Mouse (Mus musculus) limb, embryonic 14.5 days (tissue): ENCODE results near the gene Cd59a. TPM values are rescaled to one million over a fixed set of nuclear protein-coding genes. Genes with fewer than 3 reads are reported as not detected.
"Not testable (repeated sequence)": the region's sequence is repeated elsewhere in the genome, so short reads cannot be mapped to it uniquely, and the experiment has no call there.

ENCODE experiments used
- ATAC-seq: fragments of 200-750 bp; cut with Nextera tagmentation; 2 replicates; pipeline ENCODE4 v1.8.0; 2017; ENCODE audit warnings: low read depth, moderate number of reproducible peaks, moderate TSS enrichment; ENCODE audit not compliant: low FRiP score
- DNase-seq: peaks from one replicate; pipeline ENCODE4 v3.0.0-alpha.2; 2015; ENCODE audit warnings: low spot score
- H3K27ac ChIP-seq: fragments of 300-500 bp; sonication (generic); replicated peaks from 2 replicates; pipeline ENCODE4 v1.5.1; 2014; ENCODE audit warnings: low read depth, mild to moderate bottlenecking, low read length, moderate library complexity, mixed read lengths
- H3K27me3 ChIP-seq: fragments of 300-500 bp; sonication (generic); 2 replicates; pipeline ENCODE4 v1.6.1; 2014; ENCODE audit warnings: low read length, mixed read lengths; ENCODE audit not compliant: control insufficient read depth, insufficient read depth
- H3K36me3 ChIP-seq: fragments of 300-500 bp; sonication (generic); 2 replicates; pipeline ENCODE4 v1.6.1; 2014; ENCODE audit warnings: mild to moderate bottlenecking, low read length, moderate library complexity, mixed read lengths; ENCODE audit not compliant: control insufficient read depth, insufficient read depth
- H3K4me1 ChIP-seq: fragments of 300-500 bp; sonication (generic); 2 replicates; pipeline ENCODE4 v1.6.1; 2014; ENCODE audit warnings: antibody characterized with exemption, low read length, mixed read lengths; ENCODE audit not compliant: control insufficient read depth, insufficient read depth
- H3K4me2 ChIP-seq: fragments of 300-500 bp; sonication (generic); replicated peaks from 2 replicates; pipeline ENCODE4 v1.6.1; 2014; ENCODE audit warnings: low read depth, mild to moderate bottlenecking, low read length, moderate library complexity; ENCODE audit not compliant: severe bottlenecking
- H3K4me3 ChIP-seq: fragments of 300-500 bp; sonication (generic); replicated peaks from 2 replicates; pipeline ENCODE4 v1.5.1; 2014; ENCODE audit warnings: low read length
- H3K9ac ChIP-seq: fragments of 300-500 bp; sonication (generic); 2 replicates; pipeline ENCODE4 v1.6.1; 2014; ENCODE audit warnings: mild to moderate bottlenecking, low read depth, low read length, moderate library complexity; ENCODE audit not compliant: severe bottlenecking
- H3K9me3 ChIP-seq: fragments of 300-500 bp; sonication (generic); 2 replicates; pipeline ENCODE4 v1.6.1; 2016; ENCODE audit warnings: low read length; ENCODE audit not compliant: control insufficient read depth
- POLR2A ChIP-seq: fragments of 200-500 bp; IDR thresholded peaks from 2 replicates; pipeline ENCODE4 v1.8.0; 2012; ENCODE audit warnings: inconsistent platforms, mild to moderate bottlenecking, moderate library complexity, borderline replicate concordance; ENCODE audit not compliant: insufficient read depth, insufficient read length; ENCODE audit errors: extremely low read depth
- WGBS: fragments of 180-500 bp; shearing (Covaris S2); extraction: QIAGEN DNeasy Blood & Tissue Kit; methylation state at CpG from one replicate; pipeline ENCODE4 v1.1.7; 2014; 5-methylcytosine and 5-hydroxymethylcytosine counted together
- polyA plus RNA-seq, 2 experiments: library from polyadenylated mRNA; depleted of rRNA in 1 of 2; stranded (reverse) in 1 of 2; unstranded in 1 of 2; fragments of >200 nt; fragmentation: Nextera tagmentation in 1 of 2; extraction: Ambion mirVana in 1 of 2; gene quantifications; 2 replicates each; pipeline versions ENCODE4 v1.2.1 to v1.2.3; 2012 to 2014

Cd59a gene
- polyA plus RNA-seq, 2 experiments: 9.9 to 14.4 TPM

DNA sequence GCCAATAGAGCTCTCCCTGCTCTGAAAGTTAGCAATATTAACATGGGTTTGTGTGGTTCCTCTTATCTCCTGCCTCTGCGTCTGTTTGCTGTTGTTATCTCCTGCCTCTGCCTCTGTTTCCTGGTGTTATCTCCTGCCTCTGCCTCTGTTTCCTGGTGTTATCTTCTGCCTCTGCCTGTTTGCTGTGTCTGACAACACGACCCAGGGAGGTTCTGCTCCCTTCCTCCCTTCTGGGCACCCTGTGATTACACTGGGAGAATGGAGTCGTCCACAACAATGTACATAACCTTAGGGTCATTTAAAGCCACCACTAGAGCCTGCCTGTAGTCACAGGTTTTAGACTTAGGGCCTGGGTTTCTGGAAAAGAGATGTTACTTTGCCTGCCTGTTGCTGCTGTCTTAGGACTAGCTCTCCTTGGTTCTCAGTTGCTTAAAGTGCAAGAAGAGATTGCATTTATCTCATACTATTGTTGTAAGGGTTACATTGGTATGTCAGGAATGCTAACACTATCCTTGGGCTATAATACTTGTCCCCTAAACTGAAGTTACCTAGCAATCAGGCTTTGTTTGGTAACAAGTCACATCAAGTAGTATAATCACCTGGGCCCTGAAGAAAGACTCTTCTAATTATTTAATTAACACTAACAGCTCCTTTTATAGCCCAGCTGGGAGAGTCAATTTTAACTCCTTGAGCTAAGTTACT is 3.1 kb downstream of the Cd59a start:
- no peak overlapping the region for H3K4me3 ChIP-seq
- no peaks in the 10 kb centered on the region for H3K36me3 ChIP-seq
- ATAC-seq: no peak
- no peak overlapping the region for H3K27ac ChIP-seq
- no peak for TF ChIP-seq POLR2A
- peaks cover 4% of the 10 kb centered on the region; the same call in 1 of the 2 replicates for H3K4me1 ChIP-seq
- H3K9me3 ChIP-seq: no peaks in the 10 kb centered on the region
- H3K27me3 ChIP-seq: no peaks in the 10 kb centered on the region
- DNase-seq: no peak
- no peak overlapping the region for H3K4me2 ChIP-seq
- H3K9ac ChIP-seq: no peak overlapping the region
- WGBS: 48% methylated on average over 3 of the region's 3 CpGs

DNA sequence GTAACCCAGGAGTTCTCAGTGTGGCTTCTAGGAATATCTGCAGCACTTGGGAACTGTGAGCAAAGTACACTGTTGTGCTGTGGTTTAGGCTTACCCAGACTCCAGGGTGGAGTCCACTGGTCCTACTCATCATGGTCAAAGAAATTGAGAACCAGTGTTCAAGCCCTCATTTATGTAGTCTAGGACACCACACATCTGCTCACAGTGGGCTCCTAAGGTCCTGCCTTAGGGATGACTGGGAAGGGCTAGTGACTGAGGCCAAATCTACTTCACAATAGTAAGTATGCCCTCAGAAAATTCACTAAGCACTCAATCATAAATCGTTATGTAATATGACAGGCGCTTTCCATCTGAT is 3.6 kb downstream of the Cd59a start:
- Histone ChIP-seq H3K27ac (no peak overlapping the region), H3K4me3 (no peak overlapping the region), H3K36me3 (no peaks in the 10 kb centered on the region), H3K27me3 (no peaks in the 10 kb centered on the region), H3K4me2 (no peak overlapping the region), H3K4me1 (peaks cover 4% of the 10 kb centered on the region; the same call in 1 of the 2 replicates), H3K9me3 (no peaks in the 10 kb centered on the region), H3K9ac (no peak overlapping the region)
- WGBS: 92% methylated on average over 2 of the region's 2 CpGs
- DNase-seq (no peak), ATAC-seq (no peak)
- no peak for TF ChIP-seq POLR2A

DNA sequence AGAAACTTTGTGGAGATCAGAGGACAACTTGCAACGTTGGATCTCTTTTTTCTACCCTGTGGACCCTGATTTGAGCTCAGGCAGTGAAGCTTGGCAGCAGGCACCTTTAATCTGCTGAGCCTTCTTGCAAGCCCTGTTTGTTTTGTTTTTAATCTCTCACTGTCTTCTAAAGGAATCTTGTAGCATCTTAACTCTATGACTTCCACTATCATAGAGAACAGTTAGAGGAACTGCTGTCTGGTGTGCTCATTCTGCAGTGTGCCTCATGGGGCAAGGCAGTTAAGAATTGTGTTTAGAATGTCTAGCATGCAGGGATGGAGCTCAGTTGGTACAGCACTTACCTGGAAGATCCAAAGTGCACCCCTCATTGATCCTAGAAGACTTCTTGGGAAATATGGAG is 4.3 kb downstream of the Cd59a start:
- no peak overlapping the region for H3K4me2 ChIP-seq
- H3K4me1 ChIP-seq: peaks cover 4% of the 10 kb centered on the region; the same call in 1 of the 2 replicates
- H3K9me3 ChIP-seq: no peaks in the 10 kb centered on the region
- DNase-seq: no peak
- H3K4me3 ChIP-seq: no peak overlapping the region
- no peak overlapping the region for H3K9ac ChIP-seq
- no peaks in the 10 kb centered on the region for H3K27me3 ChIP-seq
- 48% methylated on average over 1 of the region's 1 CpGs for WGBS
- H3K36me3 ChIP-seq: no peaks in the 10 kb centered on the region
- H3K27ac ChIP-seq: no peak overlapping the region
- ATAC-seq: no peak
- no peak for TF ChIP-seq POLR2A

DNA sequence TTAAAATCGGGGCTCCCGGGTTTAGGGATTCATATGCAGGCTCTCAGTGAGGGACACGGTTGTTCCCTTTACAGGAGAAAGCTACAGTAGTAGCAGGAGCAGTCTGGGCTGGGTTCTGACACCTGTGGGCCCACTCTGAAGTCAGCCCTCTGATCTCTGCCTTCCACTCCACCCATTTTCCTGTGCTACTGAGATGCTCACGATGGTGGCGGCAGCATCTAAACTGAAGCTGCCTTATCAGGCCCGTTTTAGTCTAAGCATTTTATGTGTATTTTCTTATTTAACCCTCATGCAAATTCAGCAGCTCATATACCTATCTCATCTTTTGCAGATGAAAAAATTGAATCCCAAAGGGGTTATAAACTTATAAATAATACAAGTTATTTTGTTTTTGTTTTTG is 9.2 kb downstream of the Cd59a start:
- Histone ChIP-seq H3K27ac (no peak overlapping the region), H3K9me3 (no peaks in the 10 kb centered on the region), H3K9ac (no peak overlapping the region), H3K27me3 (no peaks in the 10 kb centered on the region), H3K36me3 (no peaks in the 10 kb centered on the region), H3K4me2 (no peak overlapping the region), H3K4me1 (no peaks in the 10 kb centered on the region), H3K4me3 (no peak overlapping the region)
- ATAC-seq (no peak), DNase-seq (no peak)
- no peak for TF ChIP-seq POLR2A
- 79% methylated on average over 6 of the region's 6 CpGs for WGBS

DNA sequence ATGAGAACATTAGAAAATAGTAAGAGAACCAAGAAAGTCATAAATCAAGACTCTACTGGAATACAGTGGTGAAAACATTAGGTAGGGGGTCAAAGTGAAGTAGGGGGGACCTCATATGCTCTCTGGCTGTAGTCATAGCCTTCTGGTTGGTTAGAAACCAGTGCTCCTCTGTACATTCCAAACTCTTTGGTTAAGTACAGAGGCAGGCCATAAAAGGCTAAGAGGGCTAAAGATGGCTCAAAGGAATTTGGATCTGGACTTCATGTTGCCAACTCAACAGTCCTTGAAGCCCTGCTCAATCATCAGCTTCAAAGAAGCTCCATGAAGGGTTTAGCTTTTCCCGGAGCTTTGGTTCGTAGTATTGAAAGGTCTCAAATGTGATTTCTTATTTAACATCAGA is 13.4 kb downstream of the Cd59a start:
- not testable (repeated sequence) for H3K9me3 ChIP-seq, H3K4me3 ChIP-seq, H3K36me3 ChIP-seq, DNase-seq, H3K4me2 ChIP-seq, ATAC-seq, H3K27me3 ChIP-seq, H3K27ac ChIP-seq, H3K9ac ChIP-seq, H3K4me1 ChIP-seq
- 74% methylated on average over 2 of the region's 2 CpGs for WGBS

DNA sequence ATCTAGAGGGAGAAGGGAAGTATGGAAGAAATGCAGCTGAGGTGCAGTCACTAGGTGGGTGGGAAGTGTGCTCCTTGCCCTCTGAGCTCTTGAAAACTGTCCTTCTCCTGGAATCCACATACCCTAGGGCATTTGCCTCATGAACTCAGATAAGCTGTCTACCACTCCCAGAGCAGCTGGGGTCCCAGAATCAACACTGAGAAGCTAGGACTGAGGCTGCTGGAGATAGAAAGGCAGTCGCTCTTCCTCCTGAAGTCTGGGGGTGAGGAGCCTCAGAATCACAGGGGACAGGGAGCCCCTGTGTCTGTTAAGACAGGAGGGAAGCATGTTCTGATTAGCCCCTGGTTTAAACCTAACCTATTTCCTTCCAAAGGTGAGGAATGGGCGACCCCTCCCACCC is 13.9 kb downstream of the Cd59a start:
- H3K27me3 ChIP-seq: no peaks in the 10 kb centered on the region
- H3K27ac ChIP-seq: no peak overlapping the region
- H3K4me3 ChIP-seq: no peak overlapping the region
- ATAC-seq: no peak
- no peak for TF ChIP-seq POLR2A
- no peaks in the 10 kb centered on the region for H3K36me3 ChIP-seq
- no peak for DNase-seq
- H3K9me3 ChIP-seq: no peaks in the 10 kb centered on the region
- WGBS: 74% methylated on average over 2 of the region's 2 CpGs
- no peak overlapping the region for H3K9ac ChIP-seq
- H3K4me1 ChIP-seq: no peaks in the 10 kb centered on the region
- no peak overlapping the region for H3K4me2 ChIP-seq
